Mouse (Mus musculus) thymus, postnatal 0 days (tissue): ENCODE measurements around the gene Tbc1d24. TPM values are rescaled to one million over a fixed set of nuclear protein-coding genes. Genes with fewer than 3 reads are reported as not detected.
"Not testable (repeated sequence)": the region's sequence is repeated elsewhere in the genome, so short reads cannot be mapped to it uniquely, and the experiment has no call there.

Source experiments
- DNase-seq: peaks from one replicate; pipeline ENCODE4 v3.0.0-alpha.2; 2015; ENCODE audit warnings: low spot score
- microRNA-seq: library from miRNA; unstranded; fragments of <30 nt; microRNA quantifications from one replicate; pipeline ENCODE4, GENCODE M21; 2016; ENCODE audit warnings: borderline number of aligned reads
- polyA plus RNA-seq: library from polyadenylated mRNA; unstranded; fragments of >200 nt; fragmentation: Nextera tagmentation; extraction: Ambion mirVana; gene quantifications from 2 replicates; pipeline ENCODE4 v1.2.1, GENCODE M21; 2015

The Tbc1d24 gene
- polyA plus RNA-seq, 1 experiment from 2014 or later = 1.4 TPM

DNA sequence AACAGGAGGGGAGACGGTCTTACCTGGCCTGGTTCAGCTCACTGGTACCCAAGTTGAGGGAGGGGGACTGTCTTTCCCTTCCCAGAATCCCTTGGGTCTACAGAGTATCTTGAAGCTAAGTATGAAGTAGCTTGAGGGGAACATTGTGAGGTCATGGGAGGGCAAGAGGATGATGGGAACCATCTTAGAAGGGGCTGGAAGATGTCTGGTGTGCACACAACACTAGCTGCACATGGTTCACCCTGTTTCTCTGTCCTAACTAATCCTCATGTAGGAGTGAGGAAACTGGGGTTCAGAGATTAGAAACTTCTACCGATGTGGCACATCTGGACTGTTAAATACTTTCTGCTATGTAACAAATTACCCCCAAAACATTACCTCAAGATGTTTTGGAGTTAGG, 54.5 kb downstream of the Tbc1d24 start, which contains the start of gene Pdpk1:
Gene Pdpk1 (minus strand): TSS at position 101 of the 400 bp plus-strand sequence.
- DNase-seq = no peak

DNA sequence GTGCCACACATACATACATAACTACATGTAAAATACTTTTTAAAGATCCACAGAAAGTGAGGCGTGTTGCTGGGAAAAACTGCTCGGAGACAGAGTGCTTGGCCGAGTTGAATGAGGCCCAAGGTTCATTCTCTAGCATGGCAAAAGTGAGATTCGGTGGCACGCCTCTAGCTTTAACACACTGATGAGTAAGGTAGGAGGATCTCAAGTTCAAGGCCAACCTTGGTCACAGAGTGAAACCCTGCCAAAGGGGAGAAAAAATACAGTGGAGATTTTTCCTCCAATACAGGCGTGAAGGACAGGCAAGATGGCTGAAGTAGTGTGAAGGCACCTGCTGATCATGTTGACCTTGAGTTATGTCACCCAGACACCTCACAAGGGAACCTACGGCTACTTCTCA, 55.9 kb downstream of the Tbc1d24 start:
- no peak for DNase-seq

- DNase-seq = no peak
Observed at GRCm38 (mm10) chr17:24142897-24143296, 62.5 kb downstream of the Tbc1d24 start.

DNA sequence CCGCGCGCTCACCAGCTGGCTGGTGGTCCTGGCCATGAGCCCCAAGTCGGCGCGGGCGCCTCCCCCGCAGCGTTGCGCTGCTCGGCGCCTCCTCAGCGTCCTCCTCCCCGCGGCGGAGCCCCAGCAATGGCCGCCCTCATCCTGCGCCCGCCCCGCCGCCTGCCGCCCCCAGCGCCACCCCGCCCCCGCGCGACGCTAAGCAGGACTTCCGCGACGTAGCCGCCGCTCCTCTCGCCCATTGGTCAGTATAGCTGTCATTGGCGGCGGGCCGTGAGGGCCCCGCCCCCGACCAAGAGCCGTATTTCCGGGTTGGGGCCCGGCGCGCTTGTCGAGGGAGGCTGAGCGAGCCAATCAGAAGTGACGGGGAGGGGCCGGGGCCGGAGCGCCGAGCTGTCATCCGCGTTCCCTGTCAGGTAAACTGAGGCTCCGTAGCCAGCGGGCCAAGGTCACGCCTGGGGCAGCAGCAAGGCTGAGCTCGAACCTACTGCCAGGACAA, 63.9 kb downstream of the Tbc1d24 start:
- peak; percentile 98 for DNase-seq

DNA sequence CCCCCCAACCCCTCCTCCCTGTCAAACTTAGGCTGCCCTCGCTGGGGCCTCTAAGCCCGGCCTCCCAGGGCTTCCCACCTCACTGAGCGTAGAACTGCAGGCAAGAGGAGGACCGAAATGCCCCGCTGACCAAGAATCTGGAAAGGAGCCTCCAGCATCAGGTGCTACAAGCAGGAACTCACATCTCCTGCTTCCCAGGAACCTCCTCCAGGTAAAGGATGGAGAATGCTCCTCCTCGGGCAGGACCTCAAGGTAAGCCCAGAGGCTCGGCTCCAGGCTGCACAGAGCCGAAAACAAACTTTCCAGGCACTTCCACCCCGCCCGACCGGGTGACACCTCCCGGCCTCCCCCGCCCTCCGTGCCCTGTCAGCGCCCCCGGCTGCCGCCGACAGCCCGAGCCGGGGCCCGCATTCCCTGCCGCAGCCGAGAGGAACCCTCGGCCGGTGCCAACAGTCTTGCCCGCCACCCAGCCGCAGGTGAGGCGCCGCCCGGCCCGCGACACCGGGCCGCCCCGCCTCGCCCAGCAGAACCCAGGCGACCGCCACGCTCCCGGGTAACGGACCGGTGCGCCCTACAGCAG, 64.4 kb downstream of the Tbc1d24 start:
- peak; percentile 71 for DNase-seq

GRCm38 (mm10) chr17:24139968-24140367, 65.4 kb downstream of the Tbc1d24 start:
- no peak for DNase-seq

GRCm38 (mm10) chr17:24139256-24139655, 66.1 kb downstream of the Tbc1d24 start:
- no peak for DNase-seq

DNA sequence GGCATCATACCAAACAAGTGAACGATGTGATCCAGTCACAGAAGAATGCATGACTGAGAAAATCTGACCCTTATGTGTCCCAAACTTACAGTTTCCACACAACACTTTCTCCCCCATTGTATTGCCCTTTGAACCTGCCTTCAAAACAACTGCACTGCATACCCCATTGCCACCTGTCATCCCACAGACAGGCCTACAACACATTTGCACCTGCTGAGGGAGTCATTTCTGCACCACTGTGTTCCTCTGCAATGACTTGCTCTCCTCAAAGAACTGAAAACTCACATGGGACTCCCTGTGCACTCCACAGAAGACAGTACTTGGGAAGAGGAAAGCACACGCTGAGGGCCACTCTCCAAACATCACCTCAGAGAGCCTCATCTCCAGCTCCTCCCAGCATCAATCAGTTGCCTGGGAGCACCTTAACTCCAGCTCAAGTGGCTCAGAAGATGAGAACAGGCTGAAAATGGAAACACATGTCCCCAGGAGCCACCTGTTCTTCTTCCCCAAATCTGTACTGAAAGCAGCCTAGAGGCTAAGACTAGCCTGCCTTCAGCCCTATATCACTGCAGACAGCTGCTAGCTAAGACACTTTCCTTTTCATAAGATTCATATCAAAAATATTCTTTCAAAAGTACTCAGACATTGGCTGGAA, 68.0 kb downstream of the Tbc1d24 start:
- DNase-seq = peak; percentile 74

DNA sequence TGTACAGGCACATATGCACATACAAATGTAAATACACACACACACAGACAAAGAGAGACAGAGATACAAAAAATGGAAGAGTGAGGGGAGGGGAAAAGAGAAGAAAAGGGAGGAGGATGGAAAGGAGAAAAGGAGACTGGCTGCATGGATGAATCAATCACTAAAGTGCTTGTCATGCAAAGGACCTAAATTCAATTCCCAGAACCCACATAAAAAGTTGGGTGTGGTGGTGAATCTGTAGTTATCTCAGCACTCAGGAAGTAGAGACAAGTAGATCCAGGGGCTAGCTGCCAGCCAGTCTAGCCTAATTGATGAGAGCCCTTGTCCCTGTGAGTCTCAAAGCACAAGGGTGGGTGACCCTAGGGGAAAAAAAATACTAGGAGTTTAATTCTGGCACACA, 71.3 kb downstream of the Tbc1d24 start:
- DNase-seq = no peak

- not testable (repeated sequence) for DNase-seq
Observed at GRCm38 (mm10) chr17:24132919-24133318, 72.4 kb downstream of the Tbc1d24 start.

DNA sequence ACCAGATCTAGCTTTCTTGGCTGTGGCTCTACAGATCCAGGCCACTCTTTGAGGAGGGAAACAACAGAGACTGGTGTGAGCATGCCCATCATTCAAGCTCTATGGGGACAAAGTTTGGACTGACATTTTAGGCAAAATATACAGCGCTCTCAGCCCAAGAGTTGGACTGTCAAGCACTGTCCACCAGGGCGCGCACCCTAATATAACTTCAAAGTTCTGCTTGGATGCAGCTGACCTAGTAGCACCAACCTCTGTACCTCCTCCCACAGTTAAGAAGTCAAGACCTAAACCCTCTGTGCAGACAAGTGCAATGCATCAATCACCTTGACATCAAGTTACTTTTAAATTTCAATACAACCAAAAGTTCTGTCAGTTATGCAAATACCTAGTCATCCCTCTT, 73.8 kb downstream of the Tbc1d24 start:
- DNase-seq = no peak

DNA sequence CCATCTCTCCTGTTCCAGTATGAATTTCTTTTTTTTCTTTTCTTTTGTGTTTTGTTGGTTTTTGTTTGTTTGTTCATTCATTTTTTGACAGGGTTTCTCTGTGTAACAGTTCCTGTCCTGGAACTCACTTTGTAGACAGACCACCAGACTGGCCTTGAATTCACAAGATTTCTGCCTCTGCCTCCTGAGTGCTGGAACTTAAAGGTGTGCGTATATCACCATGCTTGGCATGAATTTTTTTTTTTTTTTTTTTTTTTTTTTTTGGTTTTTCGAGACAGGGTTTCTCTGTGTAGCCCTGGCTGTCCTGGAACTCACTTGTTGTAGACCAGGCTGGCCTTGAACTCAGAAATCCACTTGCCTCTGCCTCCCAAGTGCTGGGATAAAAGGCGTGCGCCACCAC, 76.1 kb downstream of the Tbc1d24 start:
- DNase-seq = not testable (repeated sequence)

DNA sequence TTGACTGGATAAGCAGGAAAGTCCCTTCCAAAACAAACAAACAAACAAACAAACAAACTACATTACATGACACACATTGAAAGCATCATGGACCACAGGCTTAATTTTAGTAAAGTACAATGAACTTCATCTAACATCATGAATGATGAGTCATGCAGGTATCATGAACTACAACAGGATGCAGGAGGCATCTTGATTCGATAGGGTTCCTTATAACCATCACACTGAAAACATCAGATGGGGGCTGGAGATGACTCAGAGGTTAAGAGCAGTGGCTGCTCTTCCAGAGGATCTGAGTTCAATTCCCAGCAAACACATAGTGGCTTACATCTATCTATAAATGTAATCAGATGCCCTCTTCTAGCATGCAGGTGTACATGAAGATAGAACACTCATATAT, 77.8 kb downstream of the Tbc1d24 start:
- DNase-seq = no peak

- peak; percentile 24 for DNase-seq
Observed at GRCm38 (mm10) chr17:24126801-24127200, 78.6 kb downstream of the Tbc1d24 start.

Small RNAs within 50 kb of the gene (microRNA-seq; reads per million reads assigned to microRNA genes)
- gene Mir5134 (2.1 reads per million), gene Mir6965 (not detected)

Other genes with a start within 250 kb of the Tbc1d24 start
- 0.65 and 0.77 TPM in 2 replicates for gene Prss30, start 225.0 kb downstream of the Tbc1d24 start, polyA plus RNA-seq
- 0.22 and 0.70 TPM in 2 replicates for gene Prss22, start 207.5 kb downstream of the Tbc1d24 start, polyA plus RNA-seq
- 0.93 and 2.4 TPM in 2 replicates for gene Prss27, start 167.4 kb downstream of the Tbc1d24 start, polyA plus RNA-seq
- 36.1 and 36.3 TPM in 2 replicates for gene Kctd5, start 132.1 kb downstream of the Tbc1d24 start, polyA plus RNA-seq
- gene Pdpk1, start 54.6 kb downstream of the Tbc1d24 start, polyA plus RNA-seq = 48.3 and 62.0 TPM in 2 replicates
- 27.3 and 29.8 TPM in 2 replicates for gene Amdhd2, start 41.8 kb downstream of the Tbc1d24 start, polyA plus RNA-seq
- gene Atp6v0c, start 35.9 kb downstream of the Tbc1d24 start, polyA plus RNA-seq = 506 and 523 TPM in 2 replicates
- gene Ntn3, start 4.0 kb upstream of the Tbc1d24 start, polyA plus RNA-seq = 0.19 and 0.29 TPM in 2 replicates
- 6.9 and 8.0 TPM in 2 replicates for gene Tedc2, start 15.3 kb upstream of the Tbc1d24 start, polyA plus RNA-seq
- gene Ccnf, start 45.9 kb upstream of the Tbc1d24 start, polyA plus RNA-seq = 63.0 and 74.3 TPM in 2 replicates
- not detected in 2 replicates for gene Abca17, start 145.5 kb upstream of the Tbc1d24 start, polyA plus RNA-seq
- 5.6 and 8.1 TPM in 2 replicates for gene Abca3, start 146.4 kb upstream of the Tbc1d24 start, polyA plus RNA-seq
- 232 and 240 TPM in 2 replicates for gene Rnps1, start 209.0 kb upstream of the Tbc1d24 start, polyA plus RNA-seq
- gene Eci1, start 221.1 kb upstream of the Tbc1d24 start, polyA plus RNA-seq = 23.2 and 31.3 TPM in 2 replicates
- 1.7 and 1.9 TPM in 2 replicates for gene Dnase1l2, start 237.5 kb upstream of the Tbc1d24 start, polyA plus RNA-seq